In the genomic region with DNA sequence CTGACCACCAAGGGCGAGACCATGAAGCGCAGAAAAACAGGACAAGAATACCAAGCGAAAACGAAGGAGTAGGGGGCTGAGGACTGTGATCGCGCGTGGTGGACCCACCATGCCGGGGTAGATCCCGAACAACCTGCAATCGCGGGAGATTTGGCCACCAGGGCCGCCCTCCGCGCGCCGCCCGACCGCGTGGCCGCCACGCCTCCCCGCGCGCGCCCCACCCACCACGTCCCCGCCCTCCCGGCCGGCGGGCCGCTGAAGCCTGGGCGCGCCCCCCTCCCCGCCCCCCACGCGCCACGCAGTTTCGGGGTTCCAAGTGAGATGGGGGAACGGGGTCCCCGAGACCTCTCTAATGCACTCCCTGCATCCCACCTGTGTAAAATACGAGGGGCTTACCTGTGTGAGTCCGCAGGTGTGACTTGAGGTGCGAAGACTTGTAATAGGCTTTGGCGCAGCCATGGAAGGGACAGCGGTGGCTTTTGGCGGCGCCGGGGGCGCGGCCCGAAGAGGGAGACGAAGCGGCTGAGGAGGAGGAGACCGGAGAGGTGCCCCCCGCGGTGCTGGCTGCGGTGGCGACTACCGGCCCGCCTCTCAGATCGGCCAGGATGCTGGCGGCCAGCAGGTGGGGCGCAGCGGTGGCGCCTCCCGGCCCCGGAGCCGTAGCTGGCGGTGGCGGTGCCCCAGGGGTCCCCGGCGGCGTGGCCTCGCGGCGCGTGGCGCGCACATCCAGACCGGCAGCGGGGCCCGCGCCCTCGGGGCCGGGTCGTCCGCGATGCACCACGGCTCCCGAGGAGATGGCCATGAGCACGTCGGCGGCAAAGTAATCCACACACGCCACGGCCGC, we compare ENCODE assay signal across 8 mouse cellular contexts. TPM values are rescaled to one million over a fixed set of nuclear protein-coding genes. Genes with fewer than 3 reads are reported as not detected.
DNase-seq lines count a peak whose midpoint lies in the region; ATAC-seq lines count a peak whose summit lies in the region.

No protein-coding gene starts in this region.

- H3K4me1 ChIP-seq in forebrain, embryonic 12.5 days, result peaks cover 64% of the 10 kb centered on the region
- peaks cover 48% of the 10 kb centered on the region for H3K4me1 ChIP-seq in hindbrain, embryonic 15.5 days (replicated peaks)
- H3K4me1 ChIP-seq in liver, embryonic 12.5 days, result peaks cover 74% of the 10 kb centered on the region
- peaks cover 65% of the 10 kb centered on the region for H3K4me1 ChIP-seq in neural tube, embryonic 13.5 days (replicated peaks)

- H3K9ac ChIP-seq in forebrain, embryonic 12.5 days, result peak overlapping the region; percentile 79
- peak overlapping the region; percentile 76 for H3K9ac ChIP-seq in hindbrain, embryonic 15.5 days
- peak overlapping the region; percentile 96 for H3K9ac ChIP-seq in liver, embryonic 12.5 days
- peak overlapping the region; percentile 89 for H3K9ac ChIP-seq in neural tube, embryonic 13.5 days

- peak overlapping the region; percentile 78 for H3K4me3 ChIP-seq in forebrain, embryonic 12.5 days (replicated peaks)
- H3K4me3 ChIP-seq in hindbrain, embryonic 15.5 days, result peak overlapping the region; percentile 87
- H3K4me3 ChIP-seq in liver, embryonic 12.5 days, result peak overlapping the region; percentile 91
- peak overlapping the region; percentile 63 for H3K4me3 ChIP-seq in neural tube, embryonic 13.5 days

- peak; percentile 56 for DNase-seq in layer of hippocampus, adult 11-12 months (ENCODE audit: low spot score)
- DNase-seq in layer of hippocampus, adult 9-10 months (ENCODE audit: low spot score), result no peak
- peak; percentile 81 for DNase-seq in adrenal gland, postnatal 10 days
- peak; percentile 52 for DNase-seq in thymus, postnatal 25 days

- peak overlapping the region; percentile 88 for H3K27ac ChIP-seq in forebrain, embryonic 12.5 days
- H3K27ac ChIP-seq in hindbrain, embryonic 15.5 days (replicated peaks), result peak overlapping the region; percentile 91
- peak overlapping the region; percentile 99 for H3K27ac ChIP-seq in liver, embryonic 12.5 days
- peak overlapping the region; percentile 87 for H3K27ac ChIP-seq in neural tube, embryonic 13.5 days (replicated peaks)

- H3K36me3 ChIP-seq in forebrain, embryonic 12.5 days (replicated peaks), result no peaks in the 10 kb centered on the region; the same call in 1 of the 2 replicates
- H3K36me3 ChIP-seq in hindbrain, embryonic 15.5 days, result peaks cover 3% of the 10 kb centered on the region; the same call in 1 of the 2 replicates
- peaks cover 20% of the 10 kb centered on the region for H3K36me3 ChIP-seq in liver, embryonic 12.5 days
- H3K36me3 ChIP-seq in neural tube, embryonic 13.5 days, result peaks cover 6% of the 10 kb centered on the region; the same call in 1 of the 2 replicates

- H3K27me3 ChIP-seq in forebrain, embryonic 12.5 days, result no peaks in the 10 kb centered on the region
- no peaks in the 10 kb centered on the region for H3K27me3 ChIP-seq in hindbrain, embryonic 15.5 days
- H3K27me3 ChIP-seq in liver, embryonic 12.5 days (replicated peaks), result no peaks in the 10 kb centered on the region
- no peaks in the 10 kb centered on the region for H3K27me3 ChIP-seq in neural tube, embryonic 13.5 days

- no peaks in the 10 kb centered on the region for H3K9me3 ChIP-seq in forebrain, embryonic 12.5 days
- no peaks in the 10 kb centered on the region for H3K9me3 ChIP-seq in hindbrain, embryonic 15.5 days
- H3K9me3 ChIP-seq in liver, embryonic 12.5 days (replicated peaks), result no peaks in the 10 kb centered on the region
- H3K9me3 ChIP-seq in neural tube, embryonic 13.5 days, result no peaks in the 10 kb centered on the region

- under 1% methylated on average over 88 of the region's 96 CpGs for WGBS in forebrain, embryonic 12.5 days
- under 1% methylated on average over 92 of the region's 96 CpGs for WGBS in hindbrain, embryonic 15.5 days
- under 1% methylated on average over 93 of the region's 96 CpGs for WGBS in liver, embryonic 12.5 days (ENCODE audit: insufficient replicate concordance)
- 1% methylated on average over 91 of the region's 96 CpGs for whole genome bisulfite sequencing in neural tube, embryonic 13.5 days

- ATAC-seq in forebrain, embryonic 12.5 days (ENCODE audit: low FRiP score), result peak; percentile 16; the same call in 1 of the 2 replicates
- no peak for ATAC-seq in hindbrain, embryonic 15.5 days (ENCODE audit: low FRiP score, low read depth)
- ATAC-seq in liver, embryonic 12.5 days, result no peak
- peak; percentile 6 for ATAC-seq in neural tube, embryonic 13.5 days (ENCODE audit: low read depth)

- H3K4me2 ChIP-seq in forebrain, embryonic 12.5 days, result peak overlapping the region; percentile 97
- H3K4me2 ChIP-seq in hindbrain, embryonic 15.5 days, result peak overlapping the region; percentile 92
- H3K4me2 ChIP-seq in liver, embryonic 12.5 days, result peak overlapping the region; percentile 100
- H3K4me2 ChIP-seq in neural tube, embryonic 13.5 days, result peak overlapping the region; percentile 91

RNA-seq across cellular contexts. Expression of a gene that starts 0.5 kb away (rescaled TPM):
- 10 to 100 TPM; 12.4 to 14.1 TPM for total RNA-seq in adrenal gland, postnatal 10 days (2021)
- 8.7 and 9.5 TPM in 2 replicates for polyA plus RNA-seq in forebrain, embryonic 12.5 days (2016; fragmentation: Nextera tagmentation; extraction: Ambion mirVana)
- 6.3 and 6.7 TPM in 2 replicates for polyA plus RNA-seq in hindbrain, embryonic 15.5 days (2015; fragmentation: Nextera tagmentation; extraction: Ambion mirVana)
- polyA plus RNA-seq in liver, embryonic 12.5 days (2016; fragmentation: Nextera tagmentation; extraction: Ambion mirVana), result 24.0 and 24.7 TPM in 2 replicates
- polyA plus RNA-seq in neural tube, embryonic 13.5 days (2015; fragmentation: Nextera tagmentation; extraction: Ambion mirVana), result 4.9 and 5.5 TPM in 2 replicates

RNA-seq across cellular contexts. Expression of a gene that starts 13.6 kb away (rescaled TPM):
- 100 to 1,000 TPM; 108 to 113 TPM for total RNA-seq in adrenal gland, postnatal 10 days (2021)
- 84.2 and 89.6 TPM in 2 replicates for polyA plus RNA-seq in forebrain, embryonic 12.5 days (2016; fragmentation: Nextera tagmentation; extraction: Ambion mirVana)
- 134 and 159 TPM in 2 replicates for polyA plus RNA-seq in hindbrain, embryonic 15.5 days (2015; fragmentation: Nextera tagmentation; extraction: Ambion mirVana)
- 86.4 and 88.9 TPM in 2 replicates for polyA plus RNA-seq in liver, embryonic 12.5 days (2016; fragmentation: Nextera tagmentation; extraction: Ambion mirVana)
- polyA plus RNA-seq in neural tube, embryonic 13.5 days (2015; fragmentation: Nextera tagmentation; extraction: Ambion mirVana), result 108 and 123 TPM in 2 replicates

RNA-seq across cellular contexts. Expression of a gene that starts 15.2 kb away (rescaled TPM):
- total RNA-seq in adrenal gland, postnatal 10 days (2021), result 10 to 100 TPM; 31.9 to 44.5 TPM
- polyA plus RNA-seq in forebrain, embryonic 12.5 days (2016; fragmentation: Nextera tagmentation; extraction: Ambion mirVana), result 31.0 and 36.0 TPM in 2 replicates
- polyA plus RNA-seq in hindbrain, embryonic 15.5 days (2015; fragmentation: Nextera tagmentation; extraction: Ambion mirVana), result 30.0 and 33.7 TPM in 2 replicates
- 23.2 and 23.9 TPM in 2 replicates for polyA plus RNA-seq in liver, embryonic 12.5 days (2016; fragmentation: Nextera tagmentation; extraction: Ambion mirVana)
- 26.8 and 28.0 TPM in 2 replicates for polyA plus RNA-seq in neural tube, embryonic 13.5 days (2015; fragmentation: Nextera tagmentation; extraction: Ambion mirVana)

RNA-seq across cellular contexts. Expression of a gene that starts 26.1 kb away (rescaled TPM):
- total RNA-seq in adrenal gland, postnatal 10 days (2021), result 10 to 100 TPM; 41.8 to 42.3 TPM
- 63.7 and 67.8 TPM in 2 replicates for polyA plus RNA-seq in forebrain, embryonic 12.5 days (2016; fragmentation: Nextera tagmentation; extraction: Ambion mirVana)
- polyA plus RNA-seq in hindbrain, embryonic 15.5 days (2015; fragmentation: Nextera tagmentation; extraction: Ambion mirVana), result 64.2 and 71.6 TPM in 2 replicates
- 63.3 and 65.2 TPM in 2 replicates for polyA plus RNA-seq in liver, embryonic 12.5 days (2016; fragmentation: Nextera tagmentation; extraction: Ambion mirVana)
- 62.7 and 64.8 TPM in 2 replicates for polyA plus RNA-seq in neural tube, embryonic 13.5 days (2015; fragmentation: Nextera tagmentation; extraction: Ambion mirVana)

RNA-seq across cellular contexts. Expression of a gene that starts 26.1 kb away (rescaled TPM):
- total RNA-seq in adrenal gland, postnatal 10 days (2021), result 1 to 10 TPM; 3.9 to 5.1 TPM
- 5.3 and 6.0 TPM in 2 replicates for polyA plus RNA-seq in forebrain, embryonic 12.5 days (2016; fragmentation: Nextera tagmentation; extraction: Ambion mirVana)
- polyA plus RNA-seq in hindbrain, embryonic 15.5 days (2015; fragmentation: Nextera tagmentation; extraction: Ambion mirVana), result 4.8 and 5.4 TPM in 2 replicates
- 7.0 and 7.4 TPM in 2 replicates for polyA plus RNA-seq in liver, embryonic 12.5 days (2016; fragmentation: Nextera tagmentation; extraction: Ambion mirVana)
- polyA plus RNA-seq in neural tube, embryonic 13.5 days (2015; fragmentation: Nextera tagmentation; extraction: Ambion mirVana), result 3.0 and 4.8 TPM in 2 replicates

Comparison
In these comparisons a context has a peak if more than half of its experiments do, and no peak if none do; other contexts are left out.
1. ATAC-seq: peak in forebrain, embryonic 12.5 days (single experiment) and neural tube, embryonic 13.5 days (single experiment); none in hindbrain, embryonic 15.5 days (single experiment) and liver, embryonic 12.5 days (single experiment).
2. Peak in every context shown above with its lines, with median percentiles within 50 percentile points of each other: H3K27ac ChIP-seq, H3K4me2 ChIP-seq, H3K4me3 ChIP-seq and H3K9ac ChIP-seq.